10 mouse cellular contexts compared by ENCODE assay signal in genomic region chr1:184853922-184854321, GRCm38 (mm10). TPM values are rescaled to one million over a fixed set of nuclear protein-coding genes. Genes with fewer than 3 reads are reported as not detected.
DNase-seq lines count a peak whose midpoint lies in the region; ATAC-seq and TF ChIP-seq lines count a peak whose summit lies in the region.
"Had no signal": no experiment of that assay in that cellular context is flagged by ENCODE, and none has a peak within 500 bp of the region (broad histone marks: within the 10 kb centered on the region; RNA-seq: fewer than 3 reads in every experiment).

No protein-coding gene starts in this region.

- no peak for ATAC-seq in lung, embryonic 15.5 days (ENCODE audit: borderline replicate concordance, extremely low read depth, low FRiP score, low TSS enrichment)
- 0 out of 2 replicates have a peak, but pooled peaks have one; percentile 1 for ATAC-seq in heart, postnatal 0 days (ENCODE audit: insufficient read depth, low read depth)
- ATAC-seq in megakaryocyte progenitor cell, adult 5-6 weeks (replicated peaks; ENCODE audit: poor library complexity) = 0 out of 2 replicates have a peak, but pooled peaks have one; percentile 15

- no peaks in the 10 kb centered on the region for H3K9me3 ChIP-seq in lung, embryonic 15.5 days
- H3K9me3 ChIP-seq in heart, postnatal 0 days (replicated peaks; ENCODE audit: control insufficient read depth, low read length) = no peaks in the 10 kb centered on the region
- H3K9me3 ChIP-seq: midbrain, embryonic 13.5 days had no signal

- H3K9ac ChIP-seq in lung, embryonic 15.5 days = no peak overlapping the region
- H3K9ac ChIP-seq in heart, postnatal 0 days (replicated peaks; ENCODE audit: low read depth, low read length) = 0 out of 2 replicates have a peak overlapping the region, but pooled peaks have one; percentile 14
- H3K9ac ChIP-seq: midbrain, embryonic 13.5 days had no signal

- peaks cover 16% of the 10 kb centered on the region for H3K4me1 ChIP-seq in lung, embryonic 15.5 days
- H3K4me1 ChIP-seq in heart, postnatal 0 days (ENCODE audit: control insufficient read depth, insufficient read depth) = no peaks in the 10 kb centered on the region

- no peaks in the 10 kb centered on the region for H3K36me3 ChIP-seq in lung, embryonic 15.5 days
- no peaks in the 10 kb centered on the region for H3K36me3 ChIP-seq in heart, postnatal 0 days (replicated peaks; ENCODE audit: control insufficient read depth, insufficient read depth, low read length)
- H3K36me3 ChIP-seq: midbrain, embryonic 13.5 days had no signal

- no peaks in the 10 kb centered on the region; the same call in 1 of the 2 replicates for H3K27me3 ChIP-seq in lung, embryonic 15.5 days
- no peaks in the 10 kb centered on the region for H3K27me3 ChIP-seq in heart, postnatal 0 days (ENCODE audit: control insufficient read depth, insufficient read depth, low read length)

- no peak for TF ChIP-seq EP300 in heart, postnatal 0 days (IDR thresholded peaks at IDR 0.05; ENCODE audit: low read depth)

- no peak overlapping the region for H3K4me3 ChIP-seq in lung, embryonic 15.5 days
- H3K4me3 ChIP-seq in heart, postnatal 0 days (ENCODE audit: low read depth, low read length) = no peak overlapping the region
- H3K4me3 ChIP-seq: midbrain, embryonic 13.5 days had no signal

- DNase-seq in adrenal gland, adult (ENCODE audit: inconsistent age in 2 of 2, low spot score in 1 of 2) = peak; percentile 27 to 65
- no peak for DNase-seq in adrenal gland, adult 8-10 months
- DNase-seq in lung, postnatal 25 days (ENCODE audit: low spot score) = no peak
- no peak for DNase-seq in heart, postnatal 0 days (ENCODE audit: low spot score)
- no peak for DNase-seq in cerebellum, postnatal 10 days
- no peak for DNase-seq in cerebellum, postnatal 14 days

- TF ChIP-seq CTCF in heart, postnatal 0 days (IDR thresholded peaks at IDR 0.05; ENCODE audit: low read depth) = no peak

- H3K4me2 ChIP-seq in lung, embryonic 15.5 days = peak overlapping the region; percentile 47; the same call in 1 of the 2 replicates
- H3K4me2 ChIP-seq in heart, postnatal 0 days (ENCODE audit: low read depth, low read length) = peak overlapping the region; percentile 47

- peak overlapping the region; percentile 79 for H3K27ac ChIP-seq in lung, embryonic 15.5 days
- H3K27ac ChIP-seq in heart, postnatal 0 days (ENCODE audit: low read depth) = peak overlapping the region; percentile 74
- H3K27ac ChIP-seq: midbrain, embryonic 13.5 days had no signal

- 25% methylated on average over 3 of the region's 3 CpGs for whole genome bisulfite sequencing in lung, embryonic 15.5 days
- 56% methylated on average over 3 of the region's 3 CpGs for WGBS in heart, postnatal 0 days

RNA-seq across cellular contexts. Expression of gene Marc2, which starts 7.7 kb away (rescaled TPM):
- 100 to 1,000 TPM; 349 to 519 (median 450) TPM for total RNA-seq in adrenal gland, adult 8-10 months (2022)
- polyA plus RNA-seq in lung, embryonic 15.5 days (2015; fragmentation: Nextera tagmentation; extraction: Ambion mirVana) = 150 and 160 TPM in 2 replicates
- total RNA-seq in heart, postnatal 0 days (2014; rRNA removed; ENCODE audit: low replicate concordance) = 82.7 and 90.0 TPM in 2 replicates
- polyA plus RNA-seq in heart, postnatal 0 days (2015; fragmentation: Nextera tagmentation; extraction: Ambion mirVana) = 133 and 135 TPM in 2 replicates
- 217 and 227 TPM in 2 replicates for total RNA-seq in megakaryocyte progenitor cell, adult 5-6 weeks (2015)
- 65.4 and 72.7 TPM in 2 replicates for total RNA-seq in megakaryocyte progenitor cell, adult 5-6 weeks (2017)

RNA-seq across cellular contexts. Expression of gene C130074G19Rik, which starts 29.1 kb away (rescaled TPM):
- total RNA-seq in adrenal gland, adult 8-10 months (2022) = 10 to 100 TPM; 30.1 to 57.1 (median 41.9) TPM
- polyA plus RNA-seq in lung, embryonic 15.5 days (2015; fragmentation: Nextera tagmentation; extraction: Ambion mirVana) = 2.7 TPM in 2 replicates
- total RNA-seq in heart, postnatal 0 days (2014; rRNA removed; ENCODE audit: low replicate concordance) = 10.3 and 10.7 TPM in 2 replicates
- 1.6 and 1.8 TPM in 2 replicates for polyA plus RNA-seq in heart, postnatal 0 days (2015; fragmentation: Nextera tagmentation; extraction: Ambion mirVana)
- not detected in 2 replicates for total RNA-seq in megakaryocyte progenitor cell, adult 5-6 weeks (2015)
- not detected in 2 replicates for total RNA-seq in megakaryocyte progenitor cell, adult 5-6 weeks (2017)

RNA-seq across cellular contexts. Expression of gene Marc1, which starts 42.8 kb away (rescaled TPM):
- total RNA-seq in adrenal gland, adult 8-10 months (2022) = 1 to 10 TPM in 3 of 4 experiments, under 1 TPM in 1; 0.68 to 3.5 (median 1.6) TPM
- 0.11 and 0.23 TPM in 2 replicates for polyA plus RNA-seq in lung, embryonic 15.5 days (2015; fragmentation: Nextera tagmentation; extraction: Ambion mirVana)
- not detected in 2 replicates for total RNA-seq in heart, postnatal 0 days (2014; rRNA removed; ENCODE audit: low replicate concordance)
- not detected in 2 replicates for polyA plus RNA-seq in heart, postnatal 0 days (2015; fragmentation: Nextera tagmentation; extraction: Ambion mirVana)
- 0.49 and 0.67 TPM in 2 replicates for total RNA-seq in megakaryocyte progenitor cell, adult 5-6 weeks (2015)
- 0.33 TPM in 1 of 2 replicates, not detected in the other for total RNA-seq in megakaryocyte progenitor cell, adult 5-6 weeks (2017)
- polyA plus RNA-seq: forebrain, embryonic 16.5 days; midbrain, embryonic 13.5 days had no signal

Comparison
In these comparisons a context has a peak if more than half of its experiments do, and no peak if none do; other contexts are left out.
1. DNase-seq: peak in adrenal gland, adult (2 of 2); none in adrenal gland, adult 8-10 months (single experiment), lung, postnatal 25 days (single experiment), heart, postnatal 0 days (single experiment), cerebellum, postnatal 10 days (0 of 2) and cerebellum, postnatal 14 days (0 of 2).
2. RNA of gene C130074G19Rik, which starts 29.1 kb away (total RNA-seq): 30.1 to 57.1 TPM in adrenal gland, adult 8-10 months and 10.3 to 10.7 TPM in heart, postnatal 0 days; not detected in megakaryocyte progenitor cell, adult 5-6 weeks; every median in the first group is over 10 times any median in the second.